ENCODE assay signal across 20 mouse cellular contexts in the genomic region with DNA sequence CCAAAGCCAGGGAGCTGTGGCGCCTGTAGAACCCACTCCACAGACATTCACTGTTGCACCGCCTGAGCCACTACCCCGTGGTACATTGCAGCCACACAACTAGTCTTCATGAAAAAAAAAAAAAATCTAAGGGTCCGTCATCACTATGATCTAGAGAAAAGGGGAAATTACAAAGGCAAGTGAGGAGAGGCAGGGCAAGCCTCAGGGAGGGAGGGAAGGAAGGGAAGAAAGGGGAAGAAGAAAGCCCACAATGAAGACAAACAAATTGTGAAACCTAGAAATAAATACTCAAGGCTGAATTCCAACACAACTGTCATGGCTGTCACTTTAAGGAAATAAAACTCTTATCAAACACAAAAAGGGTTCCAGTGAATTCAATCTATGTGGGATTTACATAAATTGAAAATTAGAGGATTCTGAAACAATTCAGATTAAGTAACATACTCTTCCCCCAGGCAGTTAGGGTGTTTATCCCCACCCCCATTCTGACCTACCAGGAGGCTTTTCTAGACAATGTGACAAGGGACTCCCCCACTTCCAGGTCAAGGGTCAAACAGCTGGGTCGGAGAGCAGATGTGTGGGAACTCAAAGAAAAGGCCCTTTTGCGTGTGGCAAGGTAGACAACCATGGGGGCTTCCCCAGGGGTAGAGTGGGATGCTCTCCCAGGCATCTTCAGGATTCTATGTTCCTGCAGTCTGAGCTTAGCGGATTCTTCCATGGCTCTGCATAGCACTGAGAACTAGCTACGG. TPM values are rescaled to one million over a fixed set of nuclear protein-coding genes. Genes with fewer than 3 reads are reported as not detected.
DNase-seq lines count a peak whose midpoint lies in the region; ATAC-seq and TF ChIP-seq lines count a peak whose summit lies in the region.
"Had no signal": no experiment of that assay in that cellular context is flagged by ENCODE, and none has a peak within 500 bp of the region (broad histone marks: within the 10 kb centered on the region; RNA-seq: fewer than 3 reads in every experiment).

No protein-coding gene starts in this region.

- no peak for DNase-seq in lung, embryonic 14.5 days
- no peak for DNase-seq in lung, postnatal 36 days
- DNase-seq in MEL (ENCODE audit: low read depth, low spot score) = peak; percentile 81
- no peak for DNase-seq in right cerebral cortex, postnatal 14 days
- DNase-seq: adrenal gland, adult 8-10 months; cerebellum, adult 9-10 months; gastrocnemius, postnatal 36 days; kidney, adult 18-20 months; retina, postnatal 1 day; thymus, adult 18-20 months had no signal

- H3K79me2 ChIP-seq in MEL (ENCODE audit: control insufficient read depth, insufficient read depth, low read length, poor library complexity) = no peaks in the 10 kb centered on the region

- no peak for TF ChIP-seq RAD21 in MEL (IDR thresholded peaks at IDR 0.05; ENCODE audit: low read depth, low read length)

- H3K36me3 ChIP-seq in lung, embryonic 14.5 days (ENCODE audit: insufficient read depth) = no peaks in the 10 kb centered on the region
- peaks cover 0 to 19% of the 10 kb centered on the region in 2 experiments; a peak in 2 of 4 replicates for H3K36me3 ChIP-seq in MEL (ENCODE audit: control insufficient read depth in 1 of 2, insufficient read depth in 2 of 2, low read length in 2 of 2)
- no peaks in the 10 kb centered on the region for H3K36me3 ChIP-seq in stomach, embryonic 16.5 days (ENCODE audit: control insufficient read depth, insufficient read depth, low read length)
- H3K36me3 ChIP-seq: heart, embryonic 12.5 days; limb, embryonic 15.5 days; midbrain, embryonic 12.5 days; neural tube, embryonic 15.5 days had no signal

- peak overlapping the region; percentile 46 for H3K27ac ChIP-seq in lung, embryonic 14.5 days (ENCODE audit: low read depth)
- H3K27ac ChIP-seq in MEL (ENCODE audit: control insufficient read depth, low read depth, low read length) = peak overlapping the region; percentile 31; the same call in 1 of the 2 replicates
- 0 out of 2 replicates have a peak overlapping the region, but pooled peaks have one; percentile 15 for H3K27ac ChIP-seq in stomach, embryonic 16.5 days (ENCODE audit: low read length)
- H3K27ac ChIP-seq: forebrain, embryonic 10.5 days; limb, embryonic 15.5 days; midbrain, embryonic 12.5 days; neural tube, embryonic 15.5 days had no signal

- peak in 1 of 2 experiments; percentile 65; a peak in 2 of 4 replicates for TF ChIP-seq EP300 in MEL (IDR thresholded peaks at IDR 0.05; ENCODE audit: low read depth in 1 of 2, low read length in 2 of 2)

- no peak for TF ChIP-seq POLR2A in MEL (IDR thresholded peaks at IDR 0.05; ENCODE audit: control insufficient read depth in 1 of 2, insufficient read depth in 1 of 2, low read depth in 1 of 2, low read length in 2 of 2, poor library complexity in 1 of 2)

- H3K9ac ChIP-seq in lung, embryonic 14.5 days = no peak overlapping the region
- H3K9ac ChIP-seq in MEL (ENCODE audit: control insufficient read depth, low read depth, low read length, poor library complexity, severe bottlenecking) = peak overlapping the region; percentile 24; the same call in 1 of the 2 replicates
- no peak overlapping the region for H3K9ac ChIP-seq in stomach, embryonic 16.5 days (ENCODE audit: low read length)
- H3K9ac ChIP-seq: heart, embryonic 12.5 days; limb, embryonic 15.5 days; midbrain, embryonic 12.5 days; neural tube, embryonic 15.5 days had no signal

- H3K4me2 ChIP-seq in lung, embryonic 14.5 days = no peak overlapping the region
- H3K4me2 ChIP-seq in stomach, embryonic 16.5 days (ENCODE audit: low read depth, low read length) = no peak overlapping the region
- H3K4me2 ChIP-seq: heart, embryonic 12.5 days; limb, embryonic 15.5 days; midbrain, embryonic 12.5 days; neural tube, embryonic 15.5 days had no signal

- H3K27me3 ChIP-seq in lung, embryonic 14.5 days (ENCODE audit: insufficient read depth, low read length) = no peaks in the 10 kb centered on the region
- no peaks in the 10 kb centered on the region for H3K27me3 ChIP-seq in MEL (ENCODE audit: control insufficient read depth in 1 of 2, insufficient read depth in 2 of 2, low read length in 2 of 2)
- no peaks in the 10 kb centered on the region for H3K27me3 ChIP-seq in stomach, embryonic 16.5 days (ENCODE audit: control insufficient read depth, insufficient read depth, low read length)
- H3K27me3 ChIP-seq: heart, embryonic 12.5 days; limb, embryonic 15.5 days; midbrain, embryonic 12.5 days had no signal

- WGBS in lung, embryonic 14.5 days = 66% methylated on average over 8 of the region's 8 CpGs
- WGBS in stomach, embryonic 16.5 days = 69% methylated on average over 8 of the region's 8 CpGs

- no peaks in the 10 kb centered on the region for H3K9me3 ChIP-seq in lung, embryonic 14.5 days (ENCODE audit: low read depth, low read length)
- no peaks in the 10 kb centered on the region for H3K9me3 ChIP-seq in MEL (replicated peaks; ENCODE audit: insufficient read depth, low read length)
- H3K9me3 ChIP-seq in stomach, embryonic 16.5 days (replicated peaks; ENCODE audit: control insufficient read depth, low read length) = no peaks in the 10 kb centered on the region
- H3K9me3 ChIP-seq: forebrain, embryonic 10.5 days; heart, embryonic 12.5 days; limb, embryonic 15.5 days; midbrain, embryonic 12.5 days; neural tube, embryonic 15.5 days had no signal

- peaks cover 25% of the 10 kb centered on the region; the same call in 1 of the 2 replicates for H3K4me1 ChIP-seq in lung, embryonic 14.5 days (ENCODE audit: insufficient read depth)
- peaks cover 8 to 13% of the 10 kb centered on the region in 2 experiments for H3K4me1 ChIP-seq in MEL (ENCODE audit: control insufficient read depth in 1 of 2, insufficient read depth in 2 of 2, low read length in 2 of 2)
- H3K4me1 ChIP-seq in stomach, embryonic 16.5 days (ENCODE audit: control insufficient read depth, insufficient read depth, low read length) = peaks cover 19% of the 10 kb centered on the region

- H3K4me3 ChIP-seq in lung, embryonic 14.5 days (ENCODE audit: low read depth, low read length) = no peak overlapping the region
- H3K4me3 ChIP-seq in MEL (ENCODE audit: control insufficient read depth in 1 of 2, insufficient read depth in 1 of 2, low read depth in 2 of 2, low read length in 2 of 2) = no peak overlapping the region
- no peak overlapping the region for H3K4me3 ChIP-seq in stomach, embryonic 16.5 days (replicated peaks; ENCODE audit: low read length)
- H3K4me3 ChIP-seq: forebrain, embryonic 10.5 days; heart, embryonic 12.5 days; limb, embryonic 15.5 days; midbrain, embryonic 12.5 days; myocyte; neural tube, embryonic 15.5 days had no signal

- ATAC-seq in lung, embryonic 14.5 days (ENCODE audit: insufficient read depth) = no peak
- peak; percentile 81 for ATAC-seq in granulocyte monocyte progenitor cell, adult 5-6 weeks (replicated peaks; ENCODE audit: poor library complexity, severe bottlenecking)
- no peak for ATAC-seq in stomach, embryonic 16.5 days (ENCODE audit: insufficient read depth, low FRiP score)
- ATAC-seq in megakaryocyte-erythroid progenitor cell, adult 5-6 weeks (replicated peaks; ENCODE audit: low FRiP score, low TSS enrichment, poor library complexity, severe bottlenecking) = no peak
- ATAC-seq: CD4-positive, CD25-positive, alpha-beta regulatory T cell, adult 4 months had no signal

- no peak for TF ChIP-seq CTCF in lung, embryonic 14.5 days (IDR thresholded peaks at IDR 0.05; ENCODE audit: low read depth)
- no peak for TF ChIP-seq CTCF in MEL (IDR thresholded peaks at IDR 0.05 in 2 of 3, conservative IDR thresholded peaks at IDR 0.05 in 1 of 3; ENCODE audit: control insufficient read depth in 1 of 3, insufficient read depth in 1 of 3, low read depth in 2 of 3, low read length in 3 of 3, poor library complexity in 1 of 3, severe bottlenecking in 1 of 3)

TF ChIP-seq in MEL, 35 proteins besides CTCF, POLR2A, EP300 and RAD21:
- 0 out of 2 replicates have a peak, but pooled peaks have one; percentile 27 for TF ChIP-seq E2F4 (IDR thresholded peaks at IDR 0.05; ENCODE audit: borderline replicate concordance, low read depth, low read length)
- TF ChIP-seq MAFK (IDR thresholded peaks at IDR 0.05; ENCODE audit: borderline replicate concordance, low read depth, low read length) = no peak
- TF ChIP-seq SIN3A (IDR thresholded peaks at IDR 0.05; ENCODE audit: low read length) = peak; percentile 58; the same call in 1 of the 2 replicates
- TF ChIP-seq MYC (IDR thresholded peaks at IDR 0.05; ENCODE audit: low read depth, low read length) = no peak
- peak; percentile 96 for TF ChIP-seq ZNF384 (IDR thresholded peaks at IDR 0.05; ENCODE audit: low read depth, low read length)
- 0 out of 2 replicates have a peak, but pooled peaks have one; percentile 12 for TF ChIP-seq TCF12 (IDR thresholded peaks at IDR 0.05; ENCODE audit: low read depth, low read length)
- 0 out of 2 replicates have a peak, but pooled peaks have one; percentile 30 for TF ChIP-seq RCOR1 (IDR thresholded peaks at IDR 0.05; ENCODE audit: low read depth, low read length)

RNA-seq across cellular contexts. Expression of gene Foxp1, which starts 32.4 kb away (rescaled TPM):
- polyA plus RNA-seq in lung, embryonic 14.5 days (2014; fragmentation: Nextera tagmentation; extraction: Ambion mirVana) = 111 and 114 TPM in 2 replicates
- total RNA-seq in MEL (2012; rRNA removed) = 16.1 and 20.8 TPM in 2 replicates
- 10 to 100 TPM in 1 of 2 experiments, not detected in 1; 42.0 TPM for polyA plus RNA-seq in MEL (2012; ENCODE audit: insufficient read depth in 1 of 2, insufficient read length in 2 of 2, low read depth in 1 of 2, low replicate concordance in 2 of 2, missing spikeins in 1 of 2)
- 124 and 128 TPM in 2 replicates for total RNA-seq in granulocyte monocyte progenitor cell, adult 5-6 weeks (2014; fragmentation: Nextera tagmentation)
- 62.0 and 68.5 TPM in 2 replicates for total RNA-seq in granulocyte monocyte progenitor cell, adult 5-6 weeks (2017)
- polyA plus RNA-seq in stomach, embryonic 16.5 days (2015; fragmentation: Nextera tagmentation; extraction: Ambion mirVana) = 108 and 110 TPM in 2 replicates
- 46.2 and 55.0 TPM in 2 replicates for total RNA-seq in megakaryocyte-erythroid progenitor cell, adult 5-6 weeks (2014; fragmentation: Nextera tagmentation)
- 35.0 and 40.4 TPM in 2 replicates for total RNA-seq in megakaryocyte-erythroid progenitor cell, adult 5-6 weeks (2017)
